Comparison of ENCODE assay signal across 24 mouse cellular contexts in genomic region chr11:68756456-68757348, GRCm38 (mm10).
DNase-seq lines count a peak whose midpoint lies in the region; ATAC-seq lines count a peak whose summit lies in the region.
"Had no signal": no experiment of that assay in that cellular context is flagged by ENCODE, and none has a peak within 500 bp of the region (broad histone marks: within the 10 kb centered on the region; RNA-seq: fewer than 3 reads in every experiment).

No protein-coding gene starts in this region.

- no peak overlapping the region for H3K4me2 ChIP-seq in forebrain, embryonic 14.5 days (ENCODE audit: low read length)
- H3K4me2 ChIP-seq in forebrain, embryonic 11.5 days (ENCODE audit: low read depth, low read length, severe bottlenecking): no peak overlapping the region
- no peak overlapping the region for H3K4me2 ChIP-seq in liver, embryonic 15.5 days
- H3K4me2 ChIP-seq in liver, embryonic 12.5 days: no peak overlapping the region
- H3K4me2 ChIP-seq in embryonic facial prominence, embryonic 14.5 days (ENCODE audit: low read depth, low read length): peak overlapping the region; percentile 16; the same call in 1 of the 2 replicates
- H3K4me2 ChIP-seq: neural tube, embryonic 15.5 days had no signal

- WGBS in forebrain, embryonic 14.5 days: 81% methylated on average over 11 of the region's 11 CpGs
- WGBS in forebrain, embryonic 11.5 days: 79% methylated on average over 11 of the region's 11 CpGs
- 55% methylated on average over 11 of the region's 11 CpGs for WGBS in liver, embryonic 15.5 days (ENCODE audit: insufficient replicate concordance)
- WGBS in liver, embryonic 12.5 days (ENCODE audit: insufficient replicate concordance): 75% methylated on average over 11 of the region's 11 CpGs
- 50% methylated on average over 11 of the region's 11 CpGs for WGBS in embryonic facial prominence, embryonic 14.5 days

- H3K9ac ChIP-seq in forebrain, embryonic 14.5 days (ENCODE audit: low read length): peak overlapping the region; percentile 21; the same call in 1 of the 2 replicates
- no peak overlapping the region for H3K9ac ChIP-seq in forebrain, embryonic 11.5 days (ENCODE audit: low read length)
- H3K9ac ChIP-seq in liver, embryonic 15.5 days: no peak overlapping the region
- no peak overlapping the region for H3K9ac ChIP-seq in liver, embryonic 12.5 days
- no peak overlapping the region for H3K9ac ChIP-seq in embryonic facial prominence, embryonic 14.5 days (ENCODE audit: low read depth, low read length)
- H3K9ac ChIP-seq: neural tube, embryonic 15.5 days had no signal

- ATAC-seq in forebrain, embryonic 14.5 days: no peak
- no peak for ATAC-seq in forebrain, embryonic 11.5 days (replicated peaks; ENCODE audit: low FRiP score)
- peak; percentile 15; the same call in 1 of the 2 replicates for ATAC-seq in liver, embryonic 15.5 days (ENCODE audit: insufficient read depth)
- no peak for ATAC-seq in liver, embryonic 12.5 days
- no peak for ATAC-seq in embryonic facial prominence, embryonic 14.5 days (ENCODE audit: low read depth)
- ATAC-seq in megakaryocyte-erythroid progenitor cell, adult 5-6 weeks (replicated peaks; ENCODE audit: low FRiP score, low TSS enrichment, poor library complexity, severe bottlenecking): peak; percentile 91
- ATAC-seq: hindbrain, embryonic 16.5 days; intestine, embryonic 16.5 days; midbrain, embryonic 16.5 days; Patski had no signal

- H3K36me3 ChIP-seq in forebrain, embryonic 14.5 days (ENCODE audit: control insufficient read depth, insufficient read depth, low read length): peaks cover 32% of the 10 kb centered on the region
- H3K36me3 ChIP-seq in forebrain, embryonic 11.5 days (ENCODE audit: control insufficient read depth, insufficient read depth, low read length): peaks cover 6% of the 10 kb centered on the region; the same call in 1 of the 2 replicates
- 0 out of 2 replicates have a peak, but pooled peaks cover 4% of the 10 kb centered on the region for H3K36me3 ChIP-seq in liver, embryonic 15.5 days (replicated peaks)
- peaks cover 35% of the 10 kb centered on the region for H3K36me3 ChIP-seq in liver, embryonic 12.5 days
- peaks cover 32% of the 10 kb centered on the region for H3K36me3 ChIP-seq in embryonic facial prominence, embryonic 14.5 days (ENCODE audit: control insufficient read depth, insufficient read depth, low read length)

- no peak for DNase-seq in forebrain, embryonic 14.5 days (ENCODE audit: low spot score)
- DNase-seq in forebrain, embryonic 11.5 days (ENCODE audit: low spot score): no peak
- DNase-seq in embryonic facial prominence, embryonic 14.5 days (ENCODE audit: low spot score): peak; percentile 75
- DNase-seq in adipocyte (ENCODE audit: low spot score): no peak
- DNase-seq in yolk sac, embryonic 10.5 days (ENCODE audit: low spot score): no peak
- DNase-seq: adrenal gland, postnatal 10 days; gastrocnemius, postnatal 25 days; kidney, postnatal 36 days; layer of hippocampus, adult 9-11 months; left cerebral cortex, postnatal 4 days; lung, adult 18-20 months; lung, postnatal 14 days; right cerebral cortex, postnatal 14 days; thymus, adult 18-20 months; thymus, postnatal 4 days had no signal

- H3K27me3 ChIP-seq in forebrain, embryonic 14.5 days (replicated peaks; ENCODE audit: control insufficient read depth, insufficient read depth, low read length): no peaks in the 10 kb centered on the region
- no peaks in the 10 kb centered on the region for H3K27me3 ChIP-seq in forebrain, embryonic 11.5 days (ENCODE audit: control insufficient read depth, insufficient read depth, low read length)
- no peaks in the 10 kb centered on the region for H3K27me3 ChIP-seq in liver, embryonic 15.5 days
- no peaks in the 10 kb centered on the region for H3K27me3 ChIP-seq in liver, embryonic 12.5 days (replicated peaks)
- no peaks in the 10 kb centered on the region for H3K27me3 ChIP-seq in embryonic facial prominence, embryonic 14.5 days (replicated peaks; ENCODE audit: control insufficient read depth, insufficient read depth, low read length)
- H3K27me3 ChIP-seq: neural tube, embryonic 15.5 days; Patski had no signal

- 0 out of 2 replicates have a peak overlapping the region, but pooled peaks have one; percentile 7 for H3K27ac ChIP-seq in forebrain, embryonic 14.5 days (ENCODE audit: low read depth, low read length)
- H3K27ac ChIP-seq in forebrain, embryonic 11.5 days (ENCODE audit: low read depth, low read length): no peak overlapping the region
- no peak overlapping the region for H3K27ac ChIP-seq in liver, embryonic 15.5 days (replicated peaks)
- no peak overlapping the region for H3K27ac ChIP-seq in liver, embryonic 12.5 days
- H3K27ac ChIP-seq in embryonic facial prominence, embryonic 14.5 days (replicated peaks; ENCODE audit: low read depth, low read length): peak overlapping the region; percentile 67; the same call in 1 of the 2 replicates
- H3K27ac ChIP-seq: left cerebral cortex, adult 2 months; neural tube, embryonic 15.5 days had no signal

- no peak overlapping the region for H3K4me3 ChIP-seq in forebrain, embryonic 14.5 days (ENCODE audit: low read depth, low read length)
- H3K4me3 ChIP-seq in forebrain, embryonic 11.5 days (ENCODE audit: low read depth, low read length): no peak overlapping the region
- H3K4me3 ChIP-seq in liver, embryonic 15.5 days (replicated peaks): no peak overlapping the region
- H3K4me3 ChIP-seq in liver, embryonic 12.5 days: no peak overlapping the region
- no peak overlapping the region for H3K4me3 ChIP-seq in embryonic facial prominence, embryonic 14.5 days (ENCODE audit: low read depth, low read length)
- H3K4me3 ChIP-seq: left cerebral cortex, adult 2 months; neural tube, embryonic 15.5 days had no signal

- H3K4me1 ChIP-seq in forebrain, embryonic 14.5 days (ENCODE audit: control insufficient read depth, insufficient read depth, low read length): no peaks in the 10 kb centered on the region
- H3K4me1 ChIP-seq in forebrain, embryonic 11.5 days (replicated peaks; ENCODE audit: control insufficient read depth, insufficient read depth, low read length): no peaks in the 10 kb centered on the region
- H3K4me1 ChIP-seq in liver, embryonic 15.5 days (replicated peaks): peaks cover 18% of the 10 kb centered on the region
- H3K4me1 ChIP-seq in liver, embryonic 12.5 days: peaks cover 11% of the 10 kb centered on the region
- H3K4me1 ChIP-seq in embryonic facial prominence, embryonic 14.5 days (ENCODE audit: control insufficient read depth, insufficient read depth, low read length): peaks cover 38% of the 10 kb centered on the region

- no peaks in the 10 kb centered on the region for H3K9me3 ChIP-seq in forebrain, embryonic 14.5 days (replicated peaks; ENCODE audit: control insufficient read depth, low read length)
- no peaks in the 10 kb centered on the region for H3K9me3 ChIP-seq in forebrain, embryonic 11.5 days (ENCODE audit: control insufficient read depth, low read length)
- H3K9me3 ChIP-seq in liver, embryonic 15.5 days (replicated peaks): no peaks in the 10 kb centered on the region
- no peaks in the 10 kb centered on the region for H3K9me3 ChIP-seq in liver, embryonic 12.5 days (replicated peaks)
- no peaks in the 10 kb centered on the region for H3K9me3 ChIP-seq in embryonic facial prominence, embryonic 14.5 days (ENCODE audit: control insufficient read depth, low read length)
- H3K9me3 ChIP-seq: neural tube, embryonic 15.5 days had no signal

Comparison
In these comparisons a context has a peak if more than half of its experiments do, and no peak if none do; other contexts are left out.
1. ATAC-seq: peak in liver, embryonic 15.5 days (single experiment) and megakaryocyte-erythroid progenitor cell, adult 5-6 weeks (single experiment); none in forebrain, embryonic 14.5 days (single experiment), forebrain, embryonic 11.5 days (single experiment), liver, embryonic 12.5 days (single experiment) and embryonic facial prominence, embryonic 14.5 days (single experiment).
2. H3K27ac ChIP-seq: peak in forebrain, embryonic 14.5 days (single experiment) and embryonic facial prominence, embryonic 14.5 days (single experiment); none in forebrain, embryonic 11.5 days (single experiment), liver, embryonic 15.5 days (single experiment) and liver, embryonic 12.5 days (single experiment).